In the genomic region with DNA sequence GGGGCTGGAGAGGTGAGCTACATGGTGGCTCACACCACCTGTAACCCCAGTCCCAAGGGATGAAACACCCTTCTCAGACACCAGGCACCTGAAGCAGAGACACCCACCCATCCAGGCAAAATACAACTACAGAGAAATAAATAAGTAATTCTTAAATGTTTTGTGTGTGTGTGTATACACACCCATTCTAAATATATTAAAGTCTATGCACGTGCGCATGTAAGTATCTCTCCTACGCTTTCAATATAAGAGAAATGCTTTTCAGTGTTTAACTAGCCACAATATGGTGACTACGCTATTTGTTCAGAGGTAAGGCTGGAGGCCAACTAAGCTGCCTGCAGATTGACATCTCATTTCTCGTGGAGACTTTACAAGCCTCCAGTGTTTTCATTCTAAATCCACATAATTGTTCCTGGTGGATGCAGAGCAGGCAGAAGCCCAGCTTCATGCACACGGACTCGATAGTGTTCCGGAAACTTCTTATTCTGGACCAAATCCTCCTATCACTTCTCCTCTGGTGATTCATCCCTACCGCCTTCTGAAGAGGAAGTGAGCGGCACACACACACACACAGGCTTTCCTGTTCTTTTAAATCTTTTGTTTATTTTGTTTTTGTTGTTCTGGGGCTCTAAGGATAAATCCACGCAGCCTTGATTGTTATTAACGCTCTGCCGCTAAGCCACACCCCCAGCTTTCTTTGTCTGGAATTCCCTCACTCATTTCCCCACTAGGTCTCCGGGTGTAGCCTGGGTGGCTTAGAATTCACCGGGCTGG, we compare ENCODE assay signal across 8 mouse cellular contexts. TPM values are rescaled to one million over a fixed set of nuclear protein-coding genes. Genes with fewer than 3 reads are reported as not detected.
A peak's percentile ranks its signal among the peaks of the same experiment; 100 is the strongest.
DNase-seq lines count a peak whose midpoint lies in the region; ATAC-seq and TF ChIP-seq lines count a peak whose summit lies in the region.

No protein-coding gene starts in this region.

- no peaks in the 10 kb centered on the region for H3K27me3 ChIP-seq in kidney, postnatal 0 days (ENCODE audit: insufficient read depth, low read length)
- no peaks in the 10 kb centered on the region for H3K27me3 ChIP-seq in heart, embryonic 13.5 days (replicated peaks)
- no peaks in the 10 kb centered on the region for H3K27me3 ChIP-seq in midbrain, embryonic 15.5 days (replicated peaks)

- 0 out of 2 replicates have a peak overlapping the region, but pooled peaks have one; percentile 11 for H3K27ac ChIP-seq in kidney, postnatal 0 days
- peak overlapping the region; percentile 74 for H3K27ac ChIP-seq in heart, embryonic 13.5 days (replicated peaks)
- no peak overlapping the region for H3K27ac ChIP-seq in midbrain, embryonic 15.5 days

- no peaks in the 10 kb centered on the region for H3K36me3 ChIP-seq in kidney, postnatal 0 days (ENCODE audit: insufficient read depth, low read length)
- H3K36me3 ChIP-seq in heart, embryonic 13.5 days: no peaks in the 10 kb centered on the region
- H3K36me3 ChIP-seq in midbrain, embryonic 15.5 days (replicated peaks): no peaks in the 10 kb centered on the region

- no peak for ATAC-seq in kidney, postnatal 0 days (replicated peaks; ENCODE audit: low FRiP score, low read depth)
- ATAC-seq in heart, embryonic 13.5 days (ENCODE audit: extremely low read depth, insufficient number of reproducible peaks, low FRiP score, low TSS enrichment): no peak
- no peak for ATAC-seq in midbrain, embryonic 15.5 days (replicated peaks)

- no peaks in the 10 kb centered on the region for H3K9me3 ChIP-seq in kidney, postnatal 0 days (replicated peaks; ENCODE audit: low read length)
- no peaks in the 10 kb centered on the region for H3K9me3 ChIP-seq in heart, embryonic 13.5 days
- H3K9me3 ChIP-seq in midbrain, embryonic 15.5 days: no peaks in the 10 kb centered on the region

- intact Hi-C loops in left cerebral cortex, postnatal 36 days (cut with DNase I): no loop called here

- peak overlapping the region; percentile 34 for H3K4me2 ChIP-seq in kidney, postnatal 0 days (ENCODE audit: low read length)
- H3K4me2 ChIP-seq in heart, embryonic 13.5 days: peak overlapping the region; percentile 39
- peak overlapping the region; percentile 10; the same call in 1 of the 2 replicates for H3K4me2 ChIP-seq in midbrain, embryonic 15.5 days

- no peak for TF ChIP-seq CTCF in kidney, postnatal 0 days (IDR thresholded peaks at IDR 0.05; ENCODE audit: low read depth)

- 0 out of 2 replicates have a peak, but pooled peaks cover 4% of the 10 kb centered on the region for H3K4me1 ChIP-seq in kidney, postnatal 0 days (replicated peaks; ENCODE audit: insufficient read depth, low read length)
- H3K4me1 ChIP-seq in heart, embryonic 13.5 days: peaks cover 12% of the 10 kb centered on the region
- peaks cover 12% of the 10 kb centered on the region for H3K4me1 ChIP-seq in midbrain, embryonic 15.5 days

- WGBS in kidney, postnatal 0 days: 45% methylated on average over 15 of the region's 15 CpGs
- WGBS in heart, embryonic 13.5 days: 55% methylated on average over 15 of the region's 15 CpGs
- 45% methylated on average over 15 of the region's 15 CpGs for WGBS in midbrain, embryonic 15.5 days

- DNase-seq in kidney, postnatal 0 days (ENCODE audit: low spot score): peak; percentile 61
- no peak for DNase-seq in kidney, adult 9 months
- peak; percentile 74 for DNase-seq in R1 (ENCODE audit: low read depth, low spot score)
- no peak for DNase-seq in cerebellum, adult 11-12 months
- DNase-seq in left cerebral cortex, postnatal 36 days (ENCODE audit: low spot score in 2 of 2): no peak
- no peak for DNase-seq in adrenal gland, adult 2 months

- no peak overlapping the region for H3K4me3 ChIP-seq in kidney, postnatal 0 days (replicated peaks; ENCODE audit: low read depth, low read length)
- H3K4me3 ChIP-seq in heart, embryonic 13.5 days: no peak overlapping the region
- H3K4me3 ChIP-seq in midbrain, embryonic 15.5 days: no peak overlapping the region

- no peak overlapping the region for H3K9ac ChIP-seq in kidney, postnatal 0 days (ENCODE audit: low read depth, low read length)
- H3K9ac ChIP-seq in heart, embryonic 13.5 days: no peak overlapping the region
- H3K9ac ChIP-seq in midbrain, embryonic 15.5 days: no peak overlapping the region

RNA-seq across cellular contexts. Expression of a gene that starts 12.1 kb away (rescaled TPM):
- 3.7 and 4.0 TPM in 2 replicates for polyA plus RNA-seq in kidney, postnatal 0 days (2015; fragmentation: Nextera tagmentation; extraction: Ambion mirVana)
- 2.4 and 3.0 TPM in 2 replicates for polyA plus RNA-seq in heart, embryonic 13.5 days (2015; fragmentation: Nextera tagmentation; extraction: Ambion mirVana)
- 1.4 TPM in 2 replicates for polyA plus RNA-seq in midbrain, embryonic 15.5 days (2015; fragmentation: Nextera tagmentation; extraction: Ambion mirVana)
- 1 to 10 TPM; 2.6 to 2.7 TPM for total RNA-seq in left cerebral cortex, postnatal 36 days (2021)
- 10 to 100 TPM; 16.4 to 23.1 TPM for total RNA-seq in adrenal gland, adult 2 months (2021)
- polyA plus RNA-seq in adrenal gland, adult 2 months (2012; rRNA removed): 10.1 and 10.8 TPM in 2 replicates

Comparison
In these comparisons a context has a peak if more than half of its experiments do, and no peak if none do; other contexts are left out.
1. DNase-seq: peak in kidney, postnatal 0 days (single experiment) and R1 (single experiment); none in kidney, adult 9 months (single experiment), cerebellum, adult 11-12 months (single experiment), left cerebral cortex, postnatal 36 days (0 of 2) and adrenal gland, adult 2 months (single experiment).
2. Peak in every context shown above with its lines, with median percentiles within 50 percentile points of each other: H3K4me2 ChIP-seq.